Mouse (Mus musculus): ENCODE measurements at regions not wholly inside any gene's neighbourhood (a gene's known extent, or its start where the extent isn't known, plus 50 kb on each side); places are given as distances from the start of the nearest gene placed in this dataset.

DNA sequence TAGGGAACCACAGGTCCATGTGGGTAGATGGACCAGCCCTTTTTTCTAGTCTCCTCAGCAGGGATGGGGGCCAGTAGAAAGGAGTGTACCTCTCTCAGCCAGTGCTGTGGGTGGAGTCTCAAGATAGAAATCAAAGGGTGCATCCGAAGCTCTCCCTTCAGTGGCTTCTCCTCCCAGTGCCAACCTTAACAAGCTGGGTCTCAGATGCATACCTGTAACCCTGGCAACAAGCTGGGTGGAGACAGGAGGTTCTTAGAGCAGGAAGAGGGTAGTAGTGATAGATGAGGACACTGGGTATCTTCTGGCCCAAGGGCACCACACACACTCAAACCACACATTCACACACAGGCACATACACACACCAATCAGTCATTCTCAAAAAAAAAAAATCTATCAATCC lies 113.7 kb upstream of the Fut8 start:
- Histone ChIP-seq H3K4me3 (replicated peaks) (no peak overlapping the region), H3K27me3 (ENCODE audit: control insufficient read depth) (no peaks in the 10 kb centered on the region), H3K36me3 (ENCODE audit: control insufficient read depth) (no peaks in the 10 kb centered on the region), H3K9me3 (ENCODE audit: control insufficient read depth, low read length) (no peaks in the 10 kb centered on the region), H3K4me1 (ENCODE audit: control insufficient read depth) (no peaks in the 10 kb centered on the region)
- TF ChIP-seq TAL1 (IDR thresholded peaks at IDR 0.05; ENCODE audit: low read length): no peak
- no peak for TF ChIP-seq GATA1 (IDR thresholded peaks at IDR 0.05; ENCODE audit: low read length)

DNA sequence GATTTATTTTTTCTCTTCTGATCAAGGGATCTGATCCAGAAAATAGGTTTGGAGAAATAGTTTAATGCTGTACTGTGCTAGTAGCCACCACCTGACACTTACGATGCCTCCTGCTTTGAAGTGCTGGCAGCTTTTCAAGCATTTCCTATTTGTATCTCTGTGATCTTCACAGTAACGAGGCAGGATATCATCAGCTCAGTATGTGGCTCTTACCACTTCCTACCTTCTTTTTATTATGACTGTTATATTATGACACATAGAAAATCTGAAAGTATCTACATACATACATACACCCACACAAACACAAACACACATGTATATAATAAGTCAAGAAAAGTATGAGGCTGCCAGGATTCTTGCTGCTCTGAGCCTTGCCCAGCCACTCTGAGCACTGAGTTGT lies 124.4 kb upstream of the Fut8 start:
- Histone ChIP-seq H3K9me3 (ENCODE audit: control insufficient read depth, low read length) (no peaks in the 10 kb centered on the region), H3K36me3 (ENCODE audit: control insufficient read depth) (no peaks in the 10 kb centered on the region), H3K4me1 (ENCODE audit: control insufficient read depth) (no peaks in the 10 kb centered on the region), H3K27me3 (ENCODE audit: control insufficient read depth) (no peaks in the 10 kb centered on the region), H3K4me3 (replicated peaks) (no peak overlapping the region)
- TF ChIP-seq GATA1 (IDR thresholded peaks at IDR 0.05; ENCODE audit: low read length) (no peak), TAL1 (IDR thresholded peaks at IDR 0.05; ENCODE audit: low read length) (no peak)

DNA sequence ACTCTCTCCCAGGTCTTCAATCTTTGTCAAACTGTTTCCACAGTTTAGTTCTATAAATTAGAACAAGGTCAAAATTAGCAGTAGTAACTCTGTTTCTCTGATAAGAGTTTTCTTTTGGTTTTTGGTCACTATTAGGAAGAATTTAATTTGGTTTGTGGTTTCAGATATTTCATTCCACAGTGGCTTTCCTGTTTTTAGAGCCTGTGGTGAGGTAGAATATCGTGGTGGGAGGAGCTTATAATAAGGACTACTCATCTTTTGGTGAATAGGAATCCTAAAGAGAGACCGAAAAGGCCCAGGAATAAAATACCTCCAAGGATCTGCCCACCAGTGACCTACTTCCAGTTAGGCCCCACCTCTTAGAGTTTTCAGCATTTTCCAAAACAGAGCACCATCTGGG lies 125.8 kb upstream of the Fut8 start:
- Histone ChIP-seq H3K9me3 (ENCODE audit: control insufficient read depth, low read length) (no peaks in the 10 kb centered on the region), H3K27me3 (ENCODE audit: control insufficient read depth) (no peaks in the 10 kb centered on the region), H3K4me3 (replicated peaks) (no peak overlapping the region), H3K36me3 (ENCODE audit: control insufficient read depth) (no peaks in the 10 kb centered on the region), H3K4me1 (ENCODE audit: control insufficient read depth) (no peaks in the 10 kb centered on the region)
- TF ChIP-seq TAL1 (IDR thresholded peaks at IDR 0.05; ENCODE audit: low read length): no peak
- TF ChIP-seq GATA1 (IDR thresholded peaks at IDR 0.05; ENCODE audit: low read length): no peak

DNA sequence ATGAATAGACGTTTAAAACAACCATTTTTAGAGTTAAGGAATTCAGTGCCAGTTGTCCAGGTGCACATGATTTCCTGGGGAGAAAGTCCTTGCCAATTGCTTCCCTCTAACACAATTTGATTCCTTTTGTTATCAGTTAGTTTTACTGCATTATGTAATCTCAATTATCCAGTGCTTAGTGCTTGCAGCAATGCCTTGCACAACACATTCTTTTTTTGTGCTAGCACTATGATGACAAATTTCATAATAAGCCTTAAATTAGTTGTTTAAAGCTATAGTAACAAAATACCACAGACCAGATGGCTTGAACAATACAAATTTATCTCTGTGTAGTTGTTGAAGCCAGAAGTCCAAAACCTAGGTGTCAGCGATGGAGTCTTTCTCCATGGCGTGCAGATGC lies 130.7 kb upstream of the Fut8 start:
- TF ChIP-seq TAL1 (IDR thresholded peaks at IDR 0.05; ENCODE audit: low read length) (no peak), GATA1 (IDR thresholded peaks at IDR 0.05; ENCODE audit: low read length) (no peak)
- no peaks in the 10 kb centered on the region for H3K36me3 ChIP-seq (ENCODE audit: control insufficient read depth)
- no peaks in the 10 kb centered on the region for H3K9me3 ChIP-seq (ENCODE audit: control insufficient read depth, low read length)
- H3K4me1 ChIP-seq (ENCODE audit: control insufficient read depth): no peaks in the 10 kb centered on the region
- no peak overlapping the region for H3K4me3 ChIP-seq (replicated peaks)
- H3K27me3 ChIP-seq (ENCODE audit: control insufficient read depth): no peaks in the 10 kb centered on the region

DNA sequence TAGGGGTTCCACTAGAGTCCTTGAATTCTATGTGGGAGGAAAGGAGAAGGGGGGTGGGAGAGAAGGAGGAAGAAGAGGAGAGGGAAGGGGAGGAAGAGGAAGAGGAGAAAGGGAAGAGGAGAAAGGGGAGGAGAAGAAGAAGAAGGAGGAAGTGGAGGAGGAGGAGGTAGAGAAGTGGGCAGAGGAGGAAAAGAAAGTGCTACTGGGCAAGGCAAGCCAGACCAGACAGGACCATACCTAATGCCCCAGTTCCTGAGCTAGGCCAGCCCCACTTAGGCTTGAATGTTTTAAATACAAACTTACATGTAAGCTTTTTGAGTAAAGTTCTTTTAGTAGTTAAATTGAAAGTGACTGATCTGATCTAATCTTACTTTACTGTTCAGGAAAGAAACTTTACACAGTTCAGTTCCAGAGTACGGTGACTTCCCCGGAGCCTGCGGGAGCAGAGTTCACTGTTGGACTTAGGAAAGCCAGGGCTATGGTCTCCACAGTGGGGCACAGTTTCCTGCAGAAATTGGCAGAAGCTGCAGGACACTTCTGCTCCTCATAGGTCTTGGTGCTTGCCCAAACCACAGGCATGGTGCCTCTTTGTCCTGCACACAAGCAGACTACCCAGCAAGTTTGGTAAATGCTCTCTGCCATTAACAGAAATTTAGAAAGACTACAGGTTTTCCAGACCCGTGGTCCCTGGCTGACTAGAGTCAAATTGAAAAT lies 131.9 kb upstream of the Fut8 start:
- no peaks in the 10 kb centered on the region for H3K4me1 ChIP-seq (ENCODE audit: control insufficient read depth)
- TF ChIP-seq TAL1 (IDR thresholded peaks at IDR 0.05; ENCODE audit: low read length): no peak
- TF ChIP-seq GATA1 (IDR thresholded peaks at IDR 0.05; ENCODE audit: low read length): no peak
- no peak overlapping the region for H3K4me3 ChIP-seq (replicated peaks)
- no peaks in the 10 kb centered on the region for H3K36me3 ChIP-seq (ENCODE audit: control insufficient read depth)
- no peaks in the 10 kb centered on the region for H3K27me3 ChIP-seq (ENCODE audit: control insufficient read depth)
- H3K9me3 ChIP-seq (ENCODE audit: control insufficient read depth, low read length): no peaks in the 10 kb centered on the region

DNA sequence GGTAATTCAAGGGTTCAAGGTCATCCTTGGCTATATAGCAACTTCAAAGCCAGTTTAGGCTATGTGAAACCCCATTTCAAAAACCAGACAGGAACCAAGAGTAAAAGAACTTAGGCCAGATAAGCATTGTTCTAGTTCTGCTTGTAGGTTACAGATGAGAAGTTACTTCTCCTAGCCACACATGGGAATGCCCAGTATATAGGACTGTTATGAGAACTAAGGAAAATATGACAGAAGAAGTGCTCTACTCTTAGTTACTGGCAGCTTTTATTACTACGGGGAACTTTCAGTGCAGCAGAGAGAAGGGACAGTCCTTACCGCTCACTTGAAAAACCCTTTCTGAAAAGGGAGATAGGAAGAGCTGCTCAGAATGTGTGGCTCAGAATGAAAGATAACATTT lies 137.4 kb upstream of the Fut8 start:
- TF ChIP-seq TAL1 (IDR thresholded peaks at IDR 0.05; ENCODE audit: low read length) (no peak), GATA1 (IDR thresholded peaks at IDR 0.05; ENCODE audit: low read length) (no peak)
- Histone ChIP-seq H3K9me3 (ENCODE audit: control insufficient read depth, low read length) (no peaks in the 10 kb centered on the region), H3K36me3 (ENCODE audit: control insufficient read depth) (no peaks in the 10 kb centered on the region), H3K27me3 (ENCODE audit: control insufficient read depth) (no peaks in the 10 kb centered on the region), H3K4me3 (replicated peaks) (no peak overlapping the region), H3K4me1 (ENCODE audit: control insufficient read depth) (no peaks in the 10 kb centered on the region)

DNA sequence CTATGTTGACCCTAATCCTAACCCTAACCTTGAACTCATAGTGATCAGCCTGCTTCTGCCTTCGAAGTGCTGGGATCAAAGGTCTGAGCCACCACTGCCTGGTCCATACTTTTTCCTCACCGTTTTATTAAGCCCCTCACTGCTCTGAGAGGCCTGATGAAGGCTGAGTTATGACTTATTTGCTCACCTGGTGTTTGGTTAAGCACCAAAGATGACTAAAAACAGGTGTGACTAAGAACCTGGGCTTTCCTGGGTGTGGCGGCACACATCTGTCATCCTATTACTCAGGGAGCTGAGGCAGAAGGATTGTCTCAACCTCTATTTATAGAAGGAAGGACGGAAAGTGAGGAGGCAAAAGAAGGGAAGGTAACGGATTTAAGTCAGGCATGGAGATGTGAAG lies 137.5 kb upstream of the Max start:
- Histone ChIP-seq H3K27me3 (ENCODE audit: control insufficient read depth) (no peaks in the 10 kb centered on the region), H3K4me3 (replicated peaks) (no peak overlapping the region), H3K9me3 (ENCODE audit: control insufficient read depth, low read length) (no peaks in the 10 kb centered on the region), H3K4me1 (ENCODE audit: control insufficient read depth) (no peaks in the 10 kb centered on the region), H3K36me3 (ENCODE audit: control insufficient read depth) (no peaks in the 10 kb centered on the region)
- TF ChIP-seq GATA1 (IDR thresholded peaks at IDR 0.05; ENCODE audit: low read length) (no peak), TAL1 (IDR thresholded peaks at IDR 0.05; ENCODE audit: low read length) (no peak)

DNA sequence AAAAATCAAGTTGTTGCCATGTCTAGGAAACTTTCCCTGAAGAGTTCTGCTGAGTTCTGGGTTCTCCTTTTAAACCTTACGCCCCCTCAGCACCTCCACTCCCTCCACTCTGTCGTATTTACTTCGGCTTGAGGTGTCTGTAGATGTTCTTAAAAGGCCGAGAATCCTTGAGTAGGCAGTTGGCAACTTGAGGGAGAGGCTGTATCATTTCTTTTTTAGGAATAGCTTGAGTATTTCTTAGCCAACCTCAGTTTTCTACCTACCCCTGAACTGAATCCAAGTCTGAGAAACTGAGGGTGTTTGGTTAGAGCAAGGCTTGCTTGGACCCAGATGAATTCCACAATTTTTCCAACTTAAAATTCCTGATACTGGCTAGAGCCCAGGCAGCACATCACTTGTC lies 136.8 kb upstream of the Max start:
- TF ChIP-seq TAL1 (IDR thresholded peaks at IDR 0.05; ENCODE audit: low read length) (no peak), GATA1 (IDR thresholded peaks at IDR 0.05; ENCODE audit: low read length) (no peak)
- no peaks in the 10 kb centered on the region for H3K4me1 ChIP-seq (ENCODE audit: control insufficient read depth)
- H3K4me3 ChIP-seq (replicated peaks): no peak overlapping the region
- H3K36me3 ChIP-seq (ENCODE audit: control insufficient read depth): no peaks in the 10 kb centered on the region
- no peaks in the 10 kb centered on the region for H3K9me3 ChIP-seq (ENCODE audit: control insufficient read depth, low read length)
- no peaks in the 10 kb centered on the region for H3K27me3 ChIP-seq (ENCODE audit: control insufficient read depth)

DNA sequence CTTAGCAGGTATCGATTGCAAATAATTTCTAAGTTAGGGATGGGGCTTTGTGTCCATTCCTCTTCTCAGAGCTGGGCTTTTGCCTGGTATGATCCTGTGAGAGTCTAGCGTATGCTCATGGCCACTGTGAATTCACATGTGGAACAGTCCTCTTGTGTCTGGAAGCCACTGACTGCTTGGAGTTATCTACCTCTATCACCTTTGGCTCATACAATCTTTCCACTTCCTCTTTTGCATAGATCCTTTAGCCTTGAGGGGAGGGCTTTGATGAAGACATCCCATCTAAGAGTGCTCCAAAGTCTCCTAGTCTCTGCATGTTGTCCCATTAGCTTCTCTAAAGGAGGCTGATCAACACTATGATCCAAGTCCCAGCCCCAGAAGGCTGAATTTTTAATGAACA lies 135.8 kb upstream of the Max start:
- Histone ChIP-seq H3K9me3 (ENCODE audit: control insufficient read depth, low read length) (no peaks in the 10 kb centered on the region), H3K4me3 (replicated peaks) (no peak overlapping the region), H3K36me3 (ENCODE audit: control insufficient read depth) (no peaks in the 10 kb centered on the region), H3K4me1 (ENCODE audit: control insufficient read depth) (no peaks in the 10 kb centered on the region), H3K27me3 (ENCODE audit: control insufficient read depth) (no peaks in the 10 kb centered on the region)
- TF ChIP-seq GATA1 (IDR thresholded peaks at IDR 0.05; ENCODE audit: low read length) (no peak), TAL1 (IDR thresholded peaks at IDR 0.05; ENCODE audit: low read length) (no peak)

DNA sequence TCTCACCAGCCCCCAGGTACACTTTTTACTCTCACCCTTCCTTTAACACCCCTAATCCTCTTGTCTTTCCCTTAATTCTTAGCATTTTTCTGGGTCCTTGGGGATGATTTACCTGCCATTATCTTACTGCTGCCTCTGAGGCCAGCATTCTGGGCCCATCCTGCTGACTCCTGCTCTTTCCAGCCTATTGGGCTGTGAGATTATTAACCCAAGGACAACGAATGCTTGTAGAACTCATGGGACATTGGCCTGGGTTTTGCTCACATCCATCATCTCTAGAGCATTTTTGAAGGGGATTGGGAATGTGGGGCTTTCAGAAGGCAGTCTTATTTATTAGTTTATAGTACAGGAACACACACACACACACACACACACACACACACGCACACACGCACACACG lies 134.5 kb upstream of the Max start:
- Histone ChIP-seq H3K36me3 (ENCODE audit: control insufficient read depth) (no peaks in the 10 kb centered on the region), H3K4me3 (replicated peaks) (no peak overlapping the region), H3K4me1 (ENCODE audit: control insufficient read depth) (peaks cover 6% of the 10 kb centered on the region), H3K27me3 (ENCODE audit: control insufficient read depth) (no peaks in the 10 kb centered on the region), H3K9me3 (ENCODE audit: control insufficient read depth, low read length) (no peaks in the 10 kb centered on the region)
- TF ChIP-seq TAL1 (IDR thresholded peaks at IDR 0.05; ENCODE audit: low read length) (no peak), GATA1 (IDR thresholded peaks at IDR 0.05; ENCODE audit: low read length) (no peak)

All from erythroblast, embryonic 14.5 days (primary cell).